Mouse (Mus musculus) thymus, postnatal 4 days (tissue): ENCODE measurements around the gene Ptprn2.
A peak's percentile ranks its signal among the peaks of the same experiment; 100 is the strongest.

ENCODE experiments used
- DNase-seq: peaks from one replicate; pipeline ENCODE4 v3.0.0; 2021

The Ptprn2 gene

GRCm38 (mm10) chr12:117016753-117017595 is 531.5 kb downstream of the Ptprn2 start:
- no peak for DNase-seq

GRCm38 (mm10) chr12:117017912-117018311 is 532.4 kb downstream of the Ptprn2 start:
- no peak for DNase-seq

- DNase-seq: no peak
Observed at GRCm38 (mm10) chr12:117023235-117023634, 537.7 kb downstream of the Ptprn2 start.

GRCm38 (mm10) chr12:117024916-117025315 is 539.4 kb downstream of the Ptprn2 start:
- DNase-seq: no peak

- DNase-seq: no peak
Observed at GRCm38 (mm10) chr12:117025676-117026075, 540.2 kb downstream of the Ptprn2 start.

GRCm38 (mm10) chr12:117027351-117027750 is 541.8 kb downstream of the Ptprn2 start:
- DNase-seq: no peak

GRCm38 (mm10) chr12:117028333-117028961 is 542.9 kb downstream of the Ptprn2 start:
- DNase-seq: no peak

- DNase-seq: no peak
Observed at GRCm38 (mm10) chr12:117033172-117033571, 547.7 kb downstream of the Ptprn2 start.

- DNase-seq: no peak
Observed at GRCm38 (mm10) chr12:117034506-117034905, 549.0 kb downstream of the Ptprn2 start.

- peak; percentile 65 for DNase-seq
Observed at GRCm38 (mm10) chr12:117035243-117035642, 549.7 kb downstream of the Ptprn2 start.

- DNase-seq: no peak
Observed at GRCm38 (mm10) chr12:117039411-117039810, 553.9 kb downstream of the Ptprn2 start.

GRCm38 (mm10) chr12:117041409-117041808 is 555.9 kb downstream of the Ptprn2 start:
- DNase-seq: no peak

- DNase-seq: no peak
Observed at GRCm38 (mm10) chr12:117042706-117043105, 557.2 kb downstream of the Ptprn2 start.

GRCm38 (mm10) chr12:117047384-117048251 is 562.1 kb downstream of the Ptprn2 start:
- DNase-seq: no peak

GRCm38 (mm10) chr12:117049829-117050228 is 564.3 kb downstream of the Ptprn2 start:
- DNase-seq: no peak

- DNase-seq: no peak
Observed at GRCm38 (mm10) chr12:117053223-117053850, 567.8 kb downstream of the Ptprn2 start.

- no peak for DNase-seq
Observed at GRCm38 (mm10) chr12:117053851-117054769, 568.6 kb downstream of the Ptprn2 start.

GRCm38 (mm10) chr12:117054925-117055570 is 569.5 kb downstream of the Ptprn2 start:
- no peak for DNase-seq

- DNase-seq: no peak
Observed at GRCm38 (mm10) chr12:117058184-117058958, 572.9 kb downstream of the Ptprn2 start.

- DNase-seq: no peak
Observed at GRCm38 (mm10) chr12:117058975-117059374, 573.5 kb downstream of the Ptprn2 start.
